Mouse (Mus musculus) myocyte (in vitro differentiated cells): ENCODE data around the gene Castor2. TPM values are rescaled to one million over a fixed set of nuclear protein-coding genes. Genes with fewer than 3 reads are reported as not detected.
A peak's percentile ranks its signal among the peaks of the same experiment; 100 is the strongest.

Source experiments
- H3K27me3 ChIP-seq: one replicate; pipeline ENCODE4 v1.6.1; 2011; ENCODE audit not compliant: control insufficient read depth, insufficient read depth, insufficient read length
- H3K36me3 ChIP-seq: one replicate; pipeline ENCODE4 v1.6.1; 2011; ENCODE audit not compliant: control insufficient read depth, insufficient read depth
- H3K4me2 ChIP-seq: one replicate; pipeline ENCODE4 v1.6.1; 2011; ENCODE audit warnings: low read depth, control low read depth
- H3K4me3 ChIP-seq: one replicate; pipeline ENCODE4 v1.5.1; 2011; ENCODE audit warnings: mild to moderate bottlenecking, control low read depth, moderate library complexity
- H3K79me2 ChIP-seq: one replicate; pipeline ENCODE4 v1.6.1; 2011; ENCODE audit not compliant: control insufficient read depth, insufficient read depth
- H3ac ChIP-seq: one replicate; pipeline ENCODE4 v1.6.1; 2011; ENCODE audit not compliant: control insufficient read depth, insufficient read length
- CEBPB ChIP-seq: IDR thresholded peaks from 2 replicates; pipeline ENCODE4 v1.6.1; 2011; ENCODE audit warnings: mild to moderate bottlenecking, moderate library complexity; ENCODE audit not compliant: poor library complexity, insufficient read depth, severe bottlenecking
- E2F4 ChIP-seq: IDR thresholded peaks from one replicate; pipeline ENCODE4 v1.6.1; 2011; ENCODE audit warnings: mild to moderate bottlenecking, control low read depth, moderate library complexity; ENCODE audit not compliant: insufficient read depth
- MAX ChIP-seq: IDR thresholded peaks from one replicate; pipeline ENCODE4 v1.6.1; 2011; ENCODE audit warnings: low read depth, mild to moderate bottlenecking, control low read depth
- MYOD1 ChIP-seq, 3 experiments: IDR thresholded peaks; one replicate each; pipeline ENCODE4 v1.6.1; 2011; ENCODE audit warnings: control low read depth in 2 of 3, low read depth in 2 of 3, mild to moderate bottlenecking in 2 of 3, moderate library complexity in 1 of 3; ENCODE audit not compliant: insufficient read length in 2 of 3, control insufficient read depth in 1 of 3
- MYOG ChIP-seq, 3 experiments: IDR thresholded peaks; one replicate each; pipeline ENCODE4 v1.6.1; 2011; ENCODE audit warnings: control low read depth in 2 of 3, low read depth in 2 of 3, mild to moderate bottlenecking in 2 of 3; ENCODE audit not compliant: insufficient read length in 2 of 3, control insufficient read depth in 1 of 3, insufficient read depth in 1 of 3
- POLR2A ChIP-seq: IDR thresholded peaks from one replicate; pipeline ENCODE4 v1.6.1; 2011; ENCODE audit warnings: low read depth, mild to moderate bottlenecking, control low read depth, moderate library complexity; ENCODE audit not compliant: insufficient read length
- POLR2AphosphoS2 ChIP-seq: IDR thresholded peaks from one replicate; pipeline ENCODE4 v1.6.1; 2011; ENCODE audit warnings: low read depth, control low read depth; ENCODE audit not compliant: insufficient read length
- REST ChIP-seq: IDR thresholded peaks from one replicate; pipeline ENCODE4 v1.6.1; 2011; ENCODE audit warnings: mild to moderate bottlenecking, control low read depth, moderate library complexity; ENCODE audit not compliant: insufficient read depth, insufficient read length
- SRF ChIP-seq: IDR thresholded peaks from one replicate; pipeline ENCODE4 v1.6.1; 2011; ENCODE audit warnings: low read depth; ENCODE audit not compliant: control insufficient read depth, insufficient read length
- TCF12 ChIP-seq: IDR thresholded peaks from one replicate; pipeline ENCODE4 v1.6.1; 2011; ENCODE audit warnings: mild to moderate bottlenecking, control low read depth; ENCODE audit not compliant: poor library complexity, insufficient read depth, severe bottlenecking
- TCF3 ChIP-seq: IDR thresholded peaks from one replicate; pipeline ENCODE4 v1.6.1; 2011; ENCODE audit warnings: low read depth, control low read depth; ENCODE audit not compliant: insufficient read length
- USF1 ChIP-seq: IDR thresholded peaks from one replicate; pipeline ENCODE4 v1.6.1; 2011; ENCODE audit warnings: low read depth, mild to moderate bottlenecking, control low read depth, moderate library complexity
- polyA plus RNA-seq: library from polyadenylated mRNA; unstranded; fragments of >200 nt; fragmentation: generic; extraction: Trizol; gene quantifications from one replicate; pipeline ENCODE4 v1.2.1, GENCODE M21; 2012; ENCODE audit warnings: missing spikeins

Castor2 gene
- polyA plus RNA-seq, 1 experiment = 7.3 TPM

DNA sequence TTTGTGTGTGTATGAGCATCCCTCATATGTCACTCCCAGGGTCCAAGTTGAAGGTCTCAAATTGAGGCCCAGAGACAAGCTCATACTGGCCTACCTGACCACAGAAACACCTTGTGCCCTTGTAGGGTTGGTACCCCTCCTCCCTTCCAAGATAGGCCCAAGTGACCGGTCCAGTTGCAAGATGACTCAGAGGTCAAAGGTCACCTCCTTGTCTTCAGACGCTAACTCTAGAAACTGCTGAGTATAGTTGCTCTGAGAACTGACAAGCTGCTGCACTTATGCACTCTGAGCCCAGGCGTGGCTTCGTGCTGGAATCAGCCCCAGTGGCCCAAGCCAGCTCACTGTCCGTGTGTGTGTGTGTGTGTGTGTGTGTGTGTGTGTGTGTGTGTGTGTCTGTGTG is 2.4 kb downstream of the Castor2 start:
- Histone ChIP-seq H3K36me3 (no peaks in the 10 kb centered on the region), H3K4me2 (peak overlapping the region; percentile 18), H3K27me3 (no peaks in the 10 kb centered on the region), H3ac (no peak overlapping the region), H3K79me2 (no peaks in the 10 kb centered on the region), H3K4me3 (no peak overlapping the region)
- no peak for TF ChIP-seq USF1
- TF ChIP-seq CEBPB = no peak
- no peak for TF ChIP-seq SRF
- TF ChIP-seq POLR2A = no peak
- no peak for TF ChIP-seq E2F4
- no peak for TF ChIP-seq MYOD1 (IDR thresholded peaks at IDR 0.05; ENCODE audit: control insufficient read depth in 1 of 3, insufficient read length in 2 of 3, low read depth in 2 of 3)
- no peak for TF ChIP-seq POLR2AphosphoS2
- no peak for TF ChIP-seq REST
- no peak for TF ChIP-seq TCF3
- TF ChIP-seq TCF12 = no peak
- no peak for TF ChIP-seq MYOG (IDR thresholded peaks at IDR 0.05; ENCODE audit: control insufficient read depth in 1 of 3, insufficient read depth in 1 of 3, insufficient read length in 2 of 3, low read depth in 2 of 3)
- no peak for TF ChIP-seq MAX

DNA sequence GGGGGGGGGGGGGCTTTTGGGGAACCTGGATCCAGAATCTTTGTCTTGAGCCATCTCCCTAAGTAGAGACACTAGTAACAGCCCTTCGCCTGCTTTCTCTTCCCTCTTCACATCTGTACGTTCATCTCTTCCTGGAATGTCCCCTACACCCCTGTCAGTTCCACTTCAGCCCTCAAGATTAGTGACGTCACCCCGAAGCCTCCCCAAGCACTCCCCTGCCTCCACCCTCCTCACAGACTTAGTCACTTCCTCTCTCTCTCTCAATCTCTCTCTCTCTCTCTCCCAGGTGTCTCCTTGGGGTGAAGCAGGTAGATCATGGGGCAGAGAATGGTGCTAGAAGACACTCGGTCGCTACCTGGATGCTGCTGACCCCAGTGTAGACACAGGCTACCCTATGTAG is 3.2 kb downstream of the Castor2 start:
- Histone ChIP-seq H3K4me3 (no peak overlapping the region), H3ac (no peak overlapping the region), H3K4me2 (no peak overlapping the region), H3K36me3 (no peaks in the 10 kb centered on the region), H3K79me2 (no peaks in the 10 kb centered on the region), H3K27me3 (no peaks in the 10 kb centered on the region)
- TF ChIP-seq TCF12 (no peak), CEBPB (no peak), POLR2AphosphoS2 (no peak), MYOG (IDR thresholded peaks at IDR 0.05; ENCODE audit: control insufficient read depth in 1 of 3, insufficient read depth in 1 of 3, insufficient read length in 2 of 3, low read depth in 2 of 3) (no peak), POLR2A (no peak), REST (no peak), MAX (no peak), E2F4 (no peak), TCF3 (no peak), USF1 (no peak), SRF (no peak), MYOD1 (IDR thresholded peaks at IDR 0.05; ENCODE audit: control insufficient read depth in 1 of 3, insufficient read length in 2 of 3, low read depth in 2 of 3) (no peak)

- Histone ChIP-seq H3ac (no peak overlapping the region), H3K27me3 (no peaks in the 10 kb centered on the region), H3K4me3 (no peak overlapping the region), H3K4me2 (no peak overlapping the region), H3K36me3 (no peaks in the 10 kb centered on the region), H3K79me2 (no peaks in the 10 kb centered on the region)
- TF ChIP-seq E2F4 (no peak), CEBPB (no peak), POLR2A (no peak), USF1 (no peak), REST (no peak), TCF12 (no peak), MYOD1 (IDR thresholded peaks at IDR 0.05; ENCODE audit: control insufficient read depth in 1 of 3, insufficient read length in 2 of 3, low read depth in 2 of 3) (no peak), MAX (no peak), TCF3 (no peak), POLR2AphosphoS2 (no peak), SRF (no peak), MYOG (IDR thresholded peaks at IDR 0.05; ENCODE audit: control insufficient read depth in 1 of 3, insufficient read depth in 1 of 3, insufficient read length in 2 of 3, low read depth in 2 of 3) (no peak)
Measured at GRCm38 (mm10) chr5:134105829-134106228, 6.3 kb downstream of the Castor2 start.

GRCm38 (mm10) chr5:134114981-134115380 is 15.5 kb downstream of the Castor2 start:
- no peak for TF ChIP-seq MYOG (IDR thresholded peaks at IDR 0.05; ENCODE audit: control insufficient read depth in 1 of 3, insufficient read depth in 1 of 3, insufficient read length in 2 of 3, low read depth in 2 of 3)
- TF ChIP-seq TCF12 = no peak
- no peak for TF ChIP-seq USF1
- TF ChIP-seq MYOD1 (IDR thresholded peaks at IDR 0.05; ENCODE audit: control insufficient read depth in 1 of 3, insufficient read length in 2 of 3, low read depth in 2 of 3) = peak in 1 of 3 experiments; percentile 14
- TF ChIP-seq MAX = no peak
- no peak for TF ChIP-seq TCF3
- no peak for TF ChIP-seq E2F4
- Histone ChIP-seq H3K79me2 (no peaks in the 10 kb centered on the region), H3K4me2 (no peak overlapping the region), H3ac (no peak overlapping the region), H3K4me3 (no peak overlapping the region), H3K36me3 (no peaks in the 10 kb centered on the region), H3K27me3 (no peaks in the 10 kb centered on the region)
